In genomic region chr3:16433033-16433432, GRCm38 (mm10) we compare ENCODE assay signal across 28 mouse cellular contexts.
DNase-seq lines count a peak whose midpoint lies in the region; ATAC-seq and TF ChIP-seq lines count a peak whose summit lies in the region.
"Had no signal": no experiment of that assay in that cellular context is flagged by ENCODE, and none has a peak within 500 bp of the region (broad histone marks: within the 10 kb centered on the region; RNA-seq: fewer than 3 reads in every experiment).

No protein-coding gene starts in this region.

- H3K4me3 ChIP-seq in lung, embryonic 14.5 days (ENCODE audit: low read depth, low read length), result no peak overlapping the region
- no peak overlapping the region for H3K4me3 ChIP-seq in lung, adult 2 months (replicated peaks; ENCODE audit: extremely low read depth, low read depth, low read length)
- no peak overlapping the region for H3K4me3 ChIP-seq in lung, embryonic 15.5 days
- H3K4me3 ChIP-seq in intestine, embryonic 15.5 days (replicated peaks), result no peak overlapping the region
- H3K4me3 ChIP-seq: embryonic facial prominence, embryonic 12.5 days; embryonic facial prominence, embryonic 15.5 days; forebrain, embryonic 12.5 days; forebrain, embryonic 15.5 days; hindbrain, embryonic 10.5 days; hindbrain, embryonic 13.5 days had no signal

- no peak overlapping the region for H3K27ac ChIP-seq in lung, embryonic 14.5 days (ENCODE audit: low read depth)
- no peak overlapping the region; the same call in 1 of the 2 replicates for H3K27ac ChIP-seq in lung, embryonic 15.5 days
- no peak overlapping the region for H3K27ac ChIP-seq in intestine, embryonic 15.5 days
- H3K27ac ChIP-seq: embryonic facial prominence, embryonic 12.5 days; embryonic facial prominence, embryonic 15.5 days; forebrain, embryonic 12.5 days; forebrain, embryonic 15.5 days; hindbrain, embryonic 10.5 days; hindbrain, embryonic 13.5 days had no signal

- peak; percentile 50 for DNase-seq in lung, embryonic 14.5 days
- no peak for DNase-seq in lung, adult 2 months
- peak; percentile 47 for DNase-seq in lung, postnatal 10 days
- peak; percentile 82 for DNase-seq in lung, postnatal 36 days
- no peak for DNase-seq in cerebellum, adult 9-11 months
- DNase-seq in urinary bladder, postnatal 25 days (ENCODE audit: low spot score), result no peak
- DNase-seq: adrenal gland, adult 8-10 months; adrenal gland, postnatal 25 days; B cell, adult 2 months; cerebellum, adult 18-20 months; cerebellum, adult 9-10 months; cerebellum, postnatal 25 days; gastrocnemius, postnatal 10 days; gastrocnemius, postnatal 36 days; heart, adult 11 months; heart, postnatal 36 days had no signal

- no peaks in the 10 kb centered on the region for H3K27me3 ChIP-seq in lung, embryonic 14.5 days (ENCODE audit: insufficient read depth, low read length)
- H3K27me3 ChIP-seq in lung, embryonic 15.5 days, result no peaks in the 10 kb centered on the region
- H3K27me3 ChIP-seq in intestine, embryonic 15.5 days (replicated peaks), result no peaks in the 10 kb centered on the region
- H3K27me3 ChIP-seq: CH12.LX; embryonic facial prominence, embryonic 12.5 days; embryonic facial prominence, embryonic 15.5 days; forebrain, embryonic 12.5 days; forebrain, embryonic 15.5 days; hindbrain, embryonic 13.5 days had no signal

- TF ChIP-seq POLR2A in lung, adult 2 months (IDR thresholded peaks at IDR 0.05; ENCODE audit: borderline replicate concordance, extremely low read depth, low read depth, low read length), result no peak

- no peak overlapping the region for H3K9ac ChIP-seq in lung, embryonic 14.5 days
- no peak overlapping the region for H3K9ac ChIP-seq in lung, embryonic 15.5 days
- no peak overlapping the region for H3K9ac ChIP-seq in intestine, embryonic 15.5 days
- H3K9ac ChIP-seq: embryonic facial prominence, embryonic 12.5 days; embryonic facial prominence, embryonic 15.5 days; forebrain, embryonic 12.5 days; forebrain, embryonic 15.5 days; hindbrain, embryonic 13.5 days had no signal

- no peak for TF ChIP-seq CTCF in lung, embryonic 14.5 days (IDR thresholded peaks at IDR 0.05; ENCODE audit: low read depth)
- TF ChIP-seq CTCF in lung, adult 2 months (IDR thresholded peaks at IDR 0.05; ENCODE audit: insufficient read depth, low read length), result no peak

- H3K4me2 ChIP-seq in lung, embryonic 14.5 days, result no peak overlapping the region
- H3K4me2 ChIP-seq in lung, embryonic 15.5 days, result no peak overlapping the region
- H3K4me2 ChIP-seq in intestine, embryonic 15.5 days (replicated peaks), result no peak overlapping the region
- H3K4me2 ChIP-seq: embryonic facial prominence, embryonic 12.5 days; embryonic facial prominence, embryonic 15.5 days; forebrain, embryonic 12.5 days; forebrain, embryonic 15.5 days; heart, embryonic 11.5 days; hindbrain, embryonic 13.5 days had no signal

- ATAC-seq in lung, embryonic 14.5 days (ENCODE audit: insufficient read depth), result no peak
- ATAC-seq in lung, embryonic 15.5 days (ENCODE audit: borderline replicate concordance, extremely low read depth, low FRiP score, low TSS enrichment), result peak; percentile 59; the same call in 1 of the 2 replicates
- no peak for ATAC-seq in intestine, embryonic 15.5 days
- ATAC-seq: forebrain, embryonic 15.5 days; hindbrain, embryonic 16.5 days had no signal

- no peaks in the 10 kb centered on the region for H3K9me3 ChIP-seq in lung, embryonic 14.5 days (ENCODE audit: low read depth, low read length)
- H3K9me3 ChIP-seq in lung, embryonic 15.5 days, result no peaks in the 10 kb centered on the region
- no peaks in the 10 kb centered on the region for H3K9me3 ChIP-seq in intestine, embryonic 15.5 days
- H3K9me3 ChIP-seq: embryonic facial prominence, embryonic 12.5 days; embryonic facial prominence, embryonic 15.5 days; forebrain, embryonic 12.5 days; forebrain, embryonic 15.5 days; G1E; hindbrain, embryonic 10.5 days; hindbrain, embryonic 13.5 days had no signal

- no peaks in the 10 kb centered on the region for H3K36me3 ChIP-seq in lung, embryonic 14.5 days (ENCODE audit: insufficient read depth)
- no peaks in the 10 kb centered on the region for H3K36me3 ChIP-seq in lung, embryonic 15.5 days
- H3K36me3 ChIP-seq in intestine, embryonic 15.5 days, result no peaks in the 10 kb centered on the region
- H3K36me3 ChIP-seq: embryonic facial prominence, embryonic 12.5 days; embryonic facial prominence, embryonic 15.5 days; forebrain, embryonic 12.5 days; forebrain, embryonic 15.5 days; G1E; hindbrain, embryonic 10.5 days; hindbrain, embryonic 13.5 days had no signal

- H3K4me1 ChIP-seq in lung, embryonic 14.5 days (ENCODE audit: insufficient read depth), result no peaks in the 10 kb centered on the region
- no peaks in the 10 kb centered on the region for H3K4me1 ChIP-seq in lung, adult 2 months (ENCODE audit: control insufficient read depth, insufficient read depth, low read length)
- H3K4me1 ChIP-seq in lung, embryonic 15.5 days, result no peaks in the 10 kb centered on the region
- no peaks in the 10 kb centered on the region for H3K4me1 ChIP-seq in intestine, embryonic 15.5 days (replicated peaks)
- H3K4me1 ChIP-seq: embryonic facial prominence, embryonic 12.5 days; embryonic facial prominence, embryonic 15.5 days; forebrain, embryonic 12.5 days; hindbrain, embryonic 10.5 days; hindbrain, embryonic 13.5 days had no signal

Comparison
In these comparisons a context has a peak if more than half of its experiments do, and no peak if none do; other contexts are left out.
1. DNase-seq: peak in lung, embryonic 14.5 days (single experiment), lung, postnatal 10 days (single experiment) and lung, postnatal 36 days (single experiment); none in lung, adult 2 months (single experiment), cerebellum, adult 9-11 months (single experiment) and urinary bladder, postnatal 25 days (single experiment).